Mouse (Mus musculus) MEL (cell line): ENCODE data around the gene Gm28557. TPM values are rescaled to one million over a fixed set of nuclear protein-coding genes. Genes with fewer than 3 reads are reported as not detected.

ENCODE experiments used
- DNase-seq: peaks from one replicate; pipeline ENCODE4 v3.0.0; 2011; ENCODE audit warnings: low read depth, low spot score
- H3K27ac ChIP-seq: 2 replicates; pipeline ENCODE4 v1.5.1; 2012; ENCODE audit warnings: low read depth, mild to moderate bottlenecking, control low read depth, low read length, moderate library complexity; ENCODE audit not compliant: control insufficient read depth
- H3K27me3 ChIP-seq, 2 experiments: fragments of 150-350 bp in 1 of 2; sonication (generic) in 1 of 2; 2 replicates each; pipeline ENCODE4 v1.6.1; 2012; ENCODE audit warnings: low read length in 2 of 2, mild to moderate bottlenecking in 2 of 2, improper control_type of control experiment in 1 of 2, moderate library complexity in 1 of 2; ENCODE audit not compliant: insufficient read depth in 2 of 2, control insufficient read depth in 1 of 2
- H3K36me3 ChIP-seq, 2 experiments: 2 replicates each; pipeline ENCODE4 v1.6.1; 2012 to 2014; ENCODE audit warnings: low read length in 2 of 2, improper control_type of control experiment in 1 of 2, inconsistent platforms in 1 of 2, mild to moderate bottlenecking in 1 of 2; ENCODE audit not compliant: insufficient read depth in 2 of 2, control insufficient read depth in 1 of 2
- H3K4me1 ChIP-seq, 2 experiments: fragments of 150-350 bp in 1 of 2; sonication (generic) in 1 of 2; 2 replicates each; pipeline ENCODE4 v1.6.1; 2012; ENCODE audit warnings: low read length in 2 of 2, improper control_type of control experiment in 1 of 2, mild to moderate bottlenecking in 1 of 2; ENCODE audit not compliant: insufficient read depth in 2 of 2, control insufficient read depth in 1 of 2
- H3K4me3 ChIP-seq, 2 experiments: fragments of 150-350 bp in 1 of 2; sonication (generic) in 1 of 2; 2 replicates each; pipeline ENCODE4 v1.5.1; 2012; ENCODE audit warnings: low read depth in 2 of 2, low read length in 2 of 2, mild to moderate bottlenecking in 2 of 2, moderate library complexity in 2 of 2, control low read depth in 1 of 2, improper control_type of control experiment in 1 of 2; ENCODE audit not compliant: control insufficient read depth in 1 of 2, insufficient read depth in 1 of 2
- H3K79me2 ChIP-seq: 2 replicates; pipeline ENCODE4 v1.6.1; 2012; ENCODE audit warnings: mild to moderate bottlenecking, low read length, moderate library complexity; ENCODE audit not compliant: control insufficient read depth, poor library complexity, insufficient read depth
- H3K9ac ChIP-seq: 2 replicates; pipeline ENCODE4 v1.6.1; 2012; ENCODE audit warnings: low read depth, mild to moderate bottlenecking, control low read depth, low read length, moderate library complexity; ENCODE audit not compliant: control insufficient read depth, poor library complexity, severe bottlenecking
- H3K9me3 ChIP-seq: fragments of 150-350 bp; sonication (generic); replicated peaks from 2 replicates; pipeline ENCODE4 v1.6.1; 2012; ENCODE audit warnings: mild to moderate bottlenecking, low read length, improper control_type of control experiment, moderate library complexity; ENCODE audit not compliant: insufficient read depth
- BHLHE40 ChIP-seq: IDR thresholded peaks from 2 replicates; pipeline ENCODE4 v1.6.1; 2012; ENCODE audit warnings: low read depth, mild to moderate bottlenecking, inconsistent platforms, low read length, improper control_type of control experiment, borderline replicate concordance
- CHD1 ChIP-seq: IDR thresholded peaks from 2 replicates; pipeline ENCODE4 v1.6.1; 2012; ENCODE audit warnings: low read depth, mild to moderate bottlenecking, inconsistent platforms, low read length, improper control_type of control experiment
- CHD2 ChIP-seq: IDR thresholded peaks from 2 replicates; pipeline ENCODE4 v1.6.1; 2011; ENCODE audit warnings: low read length, improper control_type of control experiment
- E2F4 ChIP-seq: IDR thresholded peaks from 2 replicates; pipeline ENCODE4 v1.6.1; 2011; ENCODE audit warnings: low read depth, low read length, improper control_type of control experiment, borderline replicate concordance
- ELF1 ChIP-seq: IDR thresholded peaks from 2 replicates; pipeline ENCODE4 v1.6.1; 2014; ENCODE audit warnings: low read depth, mild to moderate bottlenecking, inconsistent platforms, low read length, improper control_type of control experiment, moderate library complexity
- EP300 ChIP-seq, 2 experiments: IDR thresholded peaks; 2 replicates each; pipeline ENCODE4 v1.6.1; 2011; ENCODE audit warnings: improper control_type of control experiment in 2 of 2, low read length in 2 of 2, low read depth in 1 of 2, mild to moderate bottlenecking in 1 of 2
- ETS1 ChIP-seq: IDR thresholded peaks from 2 replicates; pipeline ENCODE4 v1.6.1; 2012; ENCODE audit warnings: low read depth, mild to moderate bottlenecking, inconsistent platforms, low read length, improper control_type of control experiment, moderate library complexity
- GABPA ChIP-seq: IDR thresholded peaks from 2 replicates; pipeline ENCODE4 v1.6.1; 2012; ENCODE audit warnings: low read depth, mild to moderate bottlenecking, inconsistent platforms, low read length, improper control_type of control experiment, moderate library complexity
- GATA1 ChIP-seq: IDR thresholded peaks from 2 replicates; pipeline ENCODE4 v1.6.1; 2011; ENCODE audit warnings: low read depth, low read length, improper control_type of control experiment
- HCFC1 ChIP-seq: IDR thresholded peaks from 2 replicates; pipeline ENCODE4 v1.6.1; 2012; ENCODE audit warnings: low read depth, mild to moderate bottlenecking, inconsistent platforms, low read length, improper control_type of control experiment, moderate library complexity
- JUND ChIP-seq: IDR thresholded peaks from 2 replicates; pipeline ENCODE4 v1.6.1; 2011; ENCODE audit warnings: low read depth, mild to moderate bottlenecking, improper control_type of control experiment, low read length
- KAT2A ChIP-seq: conservative IDR thresholded peaks from 2 replicates; pipeline ENCODE4 v1.6.1; 2012; ENCODE audit warnings: low read depth, low read length, improper control_type of control experiment, inconsistent platforms
- MAFK ChIP-seq: IDR thresholded peaks from 2 replicates; pipeline ENCODE4 v1.6.1; 2011; ENCODE audit warnings: low read depth, mild to moderate bottlenecking, low read length, improper control_type of control experiment, borderline replicate concordance
- MAX ChIP-seq: IDR thresholded peaks from 2 replicates; pipeline ENCODE4 v1.6.1; 2011; ENCODE audit warnings: low read length, improper control_type of control experiment
- MAZ ChIP-seq: IDR thresholded peaks from 2 replicates; pipeline ENCODE4 v1.6.1; 2012; ENCODE audit warnings: low read depth, mild to moderate bottlenecking, inconsistent platforms, low read length, improper control_type of control experiment
- MEF2A ChIP-seq: IDR thresholded peaks from 2 replicates; pipeline ENCODE4 v1.6.1; 2014; ENCODE audit warnings: low read depth, mild to moderate bottlenecking, inconsistent platforms, low read length, improper control_type of control experiment; ENCODE audit not compliant: poor library complexity, insufficient replicate concordance, severe bottlenecking; ENCODE audit errors: extremely low read depth
- MXI1 ChIP-seq: IDR thresholded peaks from 2 replicates; pipeline ENCODE4 v1.6.1; 2011; ENCODE audit warnings: mild to moderate bottlenecking, low read depth, low read length, improper control_type of control experiment
- MYB ChIP-seq: IDR thresholded peaks from 2 replicates; pipeline ENCODE4 v1.6.1; 2011; ENCODE audit warnings: mild to moderate bottlenecking, low read depth, low read length, improper control_type of control experiment
- MYC ChIP-seq: IDR thresholded peaks from 2 replicates; pipeline ENCODE4 v1.6.1; 2011; ENCODE audit warnings: low read depth, mild to moderate bottlenecking, low read length, improper control_type of control experiment, moderate library complexity
- NELFE ChIP-seq: IDR thresholded peaks from 2 replicates; pipeline ENCODE4 v1.6.1; 2011; ENCODE audit warnings: low read depth, low read length, improper control_type of control experiment
- NRF1 ChIP-seq: IDR thresholded peaks from 2 replicates; pipeline ENCODE4 v1.6.1; 2014; ENCODE audit warnings: low read depth, mild to moderate bottlenecking, inconsistent platforms, low read length, improper control_type of control experiment, moderate library complexity; ENCODE audit not compliant: poor library complexity, insufficient read depth, severe bottlenecking
- POLR2A ChIP-seq, 2 experiments: IDR thresholded peaks; 2 replicates each; pipeline ENCODE4 v1.6.1; 2011 to 2012; ENCODE audit warnings: low read length in 2 of 2, mild to moderate bottlenecking in 2 of 2, control low read depth in 1 of 2, improper control_type of control experiment in 1 of 2, low read depth in 1 of 2, moderate library complexity in 1 of 2; ENCODE audit not compliant: control insufficient read depth in 1 of 2, insufficient read depth in 1 of 2, poor library complexity in 1 of 2
- POLR2AphosphoS2 ChIP-seq: IDR thresholded peaks from 2 replicates; pipeline ENCODE4 v1.6.1; 2011; ENCODE audit warnings: low read length, improper control_type of control experiment
- POLR2AphosphoS5 ChIP-seq: IDR thresholded peaks from 2 replicates; pipeline ENCODE4 v1.6.1; 2012; ENCODE audit warnings: low read depth, borderline replicate concordance, mild to moderate bottlenecking, inconsistent platforms, low read length, moderate library complexity, mixed read lengths
- RAD21 ChIP-seq: IDR thresholded peaks from 2 replicates; pipeline ENCODE4 v1.6.1; 2011; ENCODE audit warnings: mild to moderate bottlenecking, low read depth, low read length, improper control_type of control experiment
- RCOR1 ChIP-seq: IDR thresholded peaks from 2 replicates; pipeline ENCODE4 v1.6.1; 2012; ENCODE audit warnings: low read depth, mild to moderate bottlenecking, inconsistent platforms, low read length, improper control_type of control experiment
- SIN3A ChIP-seq: IDR thresholded peaks from 2 replicates; pipeline ENCODE4 v1.6.1; 2012; ENCODE audit warnings: low read length, improper control_type of control experiment, inconsistent platforms
- SMC3 ChIP-seq: IDR thresholded peaks from 2 replicates; pipeline ENCODE4 v1.6.1; 2011; ENCODE audit warnings: low read depth, low read length, improper control_type of control experiment
- TBP ChIP-seq: IDR thresholded peaks from 2 replicates; pipeline ENCODE4 v1.8.0; 2011; ENCODE audit warnings: low read depth, low read length, improper control_type of control experiment
- TCF12 ChIP-seq: IDR thresholded peaks from 2 replicates; pipeline ENCODE4 v1.6.1; 2014; ENCODE audit warnings: low read depth, mild to moderate bottlenecking, inconsistent platforms, low read length, improper control_type of control experiment, moderate library complexity
- UBTF ChIP-seq: IDR thresholded peaks from 2 replicates; pipeline ENCODE4 v1.6.1; 2012; ENCODE audit warnings: low read depth, mild to moderate bottlenecking, inconsistent platforms, low read length, improper control_type of control experiment, moderate library complexity, borderline replicate concordance; ENCODE audit not compliant: insufficient read depth
- USF1 ChIP-seq: IDR thresholded peaks from 2 replicates; pipeline ENCODE4 v1.6.1; 2014; ENCODE audit warnings: low read depth, mild to moderate bottlenecking, inconsistent platforms, low read length, improper control_type of control experiment, moderate library complexity
- USF2 ChIP-seq, 2 experiments: IDR thresholded peaks; 2 replicates each; pipeline ENCODE4 v1.6.1; 2011 to 2012; ENCODE audit warnings: improper control_type of control experiment in 2 of 2, low read length in 2 of 2, borderline replicate concordance in 1 of 2, inconsistent platforms in 1 of 2, low read depth in 1 of 2, mild to moderate bottlenecking in 1 of 2; ENCODE audit not compliant: insufficient read depth in 1 of 2
- ZC3H11A ChIP-seq: IDR thresholded peaks from 2 replicates; pipeline ENCODE4 v1.6.1; 2012; ENCODE audit warnings: low read depth, mild to moderate bottlenecking, inconsistent platforms, low read length, improper control_type of control experiment
- ZMIZ1 ChIP-seq: IDR thresholded peaks from 2 replicates; pipeline ENCODE4 v1.6.1; 2012; ENCODE audit warnings: low read depth, mild to moderate bottlenecking, inconsistent platforms, low read length, improper control_type of control experiment, moderate library complexity
- ZNF384 ChIP-seq: IDR thresholded peaks from 2 replicates; pipeline ENCODE4 v1.6.1; 2012; ENCODE audit warnings: low read depth, mild to moderate bottlenecking, inconsistent platforms, low read length, improper control_type of control experiment
- polyA plus RNA-seq, 2 experiments: library from polyadenylated mRNA; stranded (reverse) in 1 of 2; unstranded in 1 of 2; fragments of >175 nt in 1 of 2; fragments of >200 nt in 1 of 2; gene quantifications; 2 replicates each; pipeline versions ENCODE4 v1.2.1 to v1.2.4; 2012; ENCODE audit warnings: low replicate concordance in 2 of 2, low read depth in 1 of 2; ENCODE audit not compliant: insufficient read length in 2 of 2, insufficient read depth in 1 of 2, missing spikeins in 1 of 2
- total RNA-seq: library from RNA; depleted of rRNA; stranded (reverse); fragments of 300-350 nt; gene quantifications from 2 replicates; pipeline ENCODE4 v1.2.3, GENCODE M21; 2012

Gm28557 gene
- total and polyA plus RNA-seq, 3 experiments = 2.1 to 2.9 TPM; not detected in 1

DNA sequence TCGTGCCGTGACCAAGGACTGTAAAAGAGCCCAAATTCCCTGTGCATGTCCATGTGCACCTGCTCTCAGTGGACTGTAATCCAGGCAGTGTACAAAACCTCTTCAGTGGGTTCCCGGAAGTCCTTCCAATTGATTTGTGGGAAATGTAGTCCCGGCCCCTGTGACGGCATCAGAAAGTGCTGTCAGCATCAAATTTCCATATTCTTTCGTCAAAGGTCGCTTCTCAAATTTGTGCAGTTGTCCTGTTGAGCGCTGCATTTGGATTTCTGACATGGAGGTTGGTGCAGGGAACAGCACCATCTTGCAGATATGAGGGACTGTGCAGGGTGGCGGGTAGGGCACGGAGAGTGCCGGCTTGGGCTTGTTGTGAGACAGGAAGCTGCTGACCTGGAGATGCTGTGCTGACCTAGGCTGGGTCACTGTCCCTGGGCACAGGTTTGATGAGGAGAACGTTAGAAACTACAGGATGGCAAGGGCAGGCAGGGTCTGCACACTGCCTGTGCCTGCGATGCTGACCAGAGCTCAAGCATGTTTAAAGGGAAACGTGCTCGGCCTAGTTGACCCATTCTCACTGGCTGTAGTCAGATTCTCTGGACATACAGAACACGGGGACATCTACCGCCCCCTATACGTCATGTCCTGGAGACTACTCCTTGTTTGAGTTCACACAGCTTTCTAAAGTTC, 19.8 kb upstream of the Gm28557 start:
- Histone ChIP-seq H3K27ac (0 out of 2 replicates have a peak overlapping the region, but pooled peaks have one; percentile 37), H3K36me3 (no peaks in the 10 kb centered on the region; a peak in 1 of 4 replicates), H3K4me3 (peak overlapping the region; percentile 77 to 82), H3K9me3 (no peaks in the 10 kb centered on the region), H3K9ac (peak overlapping the region; percentile 76), H3K27me3 (no peaks in the 10 kb centered on the region), H3K79me2 (no peaks in the 10 kb centered on the region), H3K4me1 (no peaks in the 10 kb centered on the region)
- peak; percentile 90 for DNase-seq
- TF ChIP-seq SMC3 (no peak), CHD1 (no peak), RAD21 (no peak), TBP (peak; percentile 67), USF2 (IDR thresholded peaks at IDR 0.05; ENCODE audit: borderline replicate concordance in 1 of 2, insufficient read depth in 1 of 2, low read depth in 1 of 2, low read length in 2 of 2) (no peak), HCFC1 (peak; percentile 94), UBTF (no peak), POLR2AphosphoS5 (no peak), CHD2 (no peak), GABPA (0 out of 2 replicates have a peak, but pooled peaks have one; percentile 19), ZNF384 (no peak), EP300 (IDR thresholded peaks at IDR 0.05; ENCODE audit: low read depth in 1 of 2, low read length in 2 of 2) (no peak), MAZ (no peak), ZMIZ1 (no peak), MEF2A (no peak), MXI1 (peak; percentile 85), SIN3A (peak; percentile 89), POLR2A (IDR thresholded peaks at IDR 0.05; ENCODE audit: control insufficient read depth in 1 of 2, insufficient read depth in 1 of 2, low read depth in 1 of 2, low read length in 2 of 2, poor library complexity in 1 of 2) (peak in 1 of 2 experiments; percentile 69; a peak in 2 of 4 replicates), E2F4 (no peak), MYB (no peak), NELFE (peak; percentile 78), POLR2AphosphoS2 (peak; percentile 67), BHLHE40 (no peak), RCOR1 (no peak), ELF1 (peak; percentile 94), JUND (no peak), MAFK (no peak), NRF1 (no peak), ETS1 (0 out of 2 replicates have a peak, but pooled peaks have one; percentile 23), KAT2A (peak; percentile 84), GATA1 (0 out of 2 replicates have a peak, but pooled peaks have one; percentile 20), MYC (peak; percentile 55; the same call in 1 of the 2 replicates), TCF12 (peak; percentile 18; the same call in 1 of the 2 replicates), ZC3H11A (peak; percentile 30), MAX (peak; percentile 71), USF1 (no peak)
